Mouse (Mus musculus) right cerebral cortex, postnatal 25 days (tissue): ENCODE data around the gene Pdcd5.

Experiments
- DNase-seq: peaks from one replicate; pipeline ENCODE4 v3.0.0; 2022

Gene Pdcd5

GRCm38 (mm10) chr7:35647101-35647698 lies at the start of gene Pdcd5:
Gene Pdcd5, minus strand, starts transcription at chr7:35647521.
- DNase-seq = peak; percentile 97

- DNase-seq = no peak
Observed at GRCm38 (mm10) chr7:35692641-35693040, 45.3 kb upstream of the Pdcd5 start.

- no peak for DNase-seq
Observed at GRCm38 (mm10) chr7:35692117-35692516, 44.8 kb upstream of the Pdcd5 start.

- no peak for DNase-seq
Observed at GRCm38 (mm10) chr7:35688781-35689349, 41.5 kb upstream of the Pdcd5 start.

GRCm38 (mm10) chr7:35688276-35688675 lies 41.0 kb upstream of the Pdcd5 start:
- DNase-seq = no peak

GRCm38 (mm10) chr7:35687229-35687628 lies 39.9 kb upstream of the Pdcd5 start:
- DNase-seq = no peak

GRCm38 (mm10) chr7:35686756-35687155 lies 39.4 kb upstream of the Pdcd5 start:
- DNase-seq = peak; percentile 50

- DNase-seq = no peak
Observed at GRCm38 (mm10) chr7:35686216-35686615, 38.9 kb upstream of the Pdcd5 start.

- no peak for DNase-seq
Observed at GRCm38 (mm10) chr7:35683409-35684122, 36.2 kb upstream of the Pdcd5 start.

GRCm38 (mm10) chr7:35681559-35681958 lies 34.2 kb upstream of the Pdcd5 start:
- no peak for DNase-seq

GRCm38 (mm10) chr7:35678976-35679375 lies 31.7 kb upstream of the Pdcd5 start:
- DNase-seq = no peak

- DNase-seq = no peak
Observed at GRCm38 (mm10) chr7:35668066-35669041, 21.0 kb upstream of the Pdcd5 start.

GRCm38 (mm10) chr7:35663790-35664376 lies 16.6 kb upstream of the Pdcd5 start:
- no peak for DNase-seq

- DNase-seq = no peak
Observed at GRCm38 (mm10) chr7:35659173-35659572, 11.9 kb upstream of the Pdcd5 start.

- DNase-seq = no peak
Observed at GRCm38 (mm10) chr7:35657829-35658228, 10.5 kb upstream of the Pdcd5 start.

GRCm38 (mm10) chr7:35651583-35652270 lies 4.4 kb upstream of the Pdcd5 start:
- DNase-seq = no peak

- DNase-seq = peak; percentile 44
Observed at GRCm38 (mm10) chr7:35650716-35651410, 3.5 kb upstream of the Pdcd5 start.

- DNase-seq = no peak
Observed at GRCm38 (mm10) chr7:35649071-35649470, 1.8 kb upstream of the Pdcd5 start.

- no peak for DNase-seq
Observed at GRCm38 (mm10) chr7:35648239-35649069, 1.1 kb upstream of the Pdcd5 start.

GRCm38 (mm10) chr7:35646317-35647081 lies 822 bp downstream of the Pdcd5 start:
- no peak for DNase-seq
